Mouse (Mus musculus) neural tube, embryonic 15.5 days (tissue): ENCODE data around the gene Asic2. TPM values are rescaled to one million over a fixed set of nuclear protein-coding genes. Genes with fewer than 3 reads are reported as not detected.

ENCODE experiments used
- ATAC-seq: fragments of 200-750 bp; cut with Nextera tagmentation; 2 replicates; pipeline ENCODE4 v1.8.0; 2017; ENCODE audit warnings: mild to moderate bottlenecking, moderate TSS enrichment, moderate library complexity; ENCODE audit not compliant: low FRiP score
- H3K27ac ChIP-seq: fragments of 300-500 bp; sonication (generic); replicated peaks from 2 replicates; pipeline ENCODE4 v1.5.1; 2015; ENCODE audit warnings: mild to moderate bottlenecking, inconsistent platforms
- H3K27me3 ChIP-seq: fragments of 300-500 bp; sonication (generic); replicated peaks from 2 replicates; pipeline ENCODE4 v1.6.1; 2015; ENCODE audit warnings: inconsistent platforms
- H3K36me3 ChIP-seq: fragments of 300-500 bp; sonication (generic); 2 replicates; pipeline ENCODE4 v1.6.1; 2015; ENCODE audit warnings: inconsistent platforms
- H3K4me1 ChIP-seq: fragments of 300-500 bp; sonication (generic); 2 replicates; pipeline ENCODE4 v1.6.1; 2015; ENCODE audit warnings: inconsistent platforms
- H3K4me2 ChIP-seq: fragments of 300-500 bp; sonication (generic); 2 replicates; pipeline ENCODE4 v1.6.1; 2015; ENCODE audit warnings: inconsistent platforms, mild to moderate bottlenecking, moderate library complexity
- H3K4me3 ChIP-seq: fragments of 300-500 bp; sonication (generic); replicated peaks from 2 replicates; pipeline ENCODE4 v1.5.1; 2015; ENCODE audit warnings: mild to moderate bottlenecking, inconsistent platforms
- H3K9ac ChIP-seq: fragments of 300-500 bp; sonication (generic); replicated peaks from 2 replicates; pipeline ENCODE4 v1.6.1; 2015; ENCODE audit warnings: mild to moderate bottlenecking, inconsistent platforms
- H3K9me3 ChIP-seq: fragments of 300-500 bp; sonication (generic); replicated peaks from 2 replicates; pipeline ENCODE4 v1.6.1; 2016; ENCODE audit warnings: inconsistent platforms
- WGBS: fragments of 180-500 bp; shearing (Covaris S2); methylation state at CpG from one replicate; pipeline ENCODE4 v1.1.7; 2015; ENCODE audit warnings: mixed read lengths; 5-methylcytosine and 5-hydroxymethylcytosine counted together
- polyA plus RNA-seq: library from polyadenylated mRNA; unstranded; fragments of >200 nt; fragmentation: Nextera tagmentation; extraction: Ambion mirVana; gene quantifications from 2 replicates; pipeline ENCODE4 v1.2.1, GENCODE M21; 2015

Gene Asic2
- polyA plus RNA-seq, 1 experiment from 2014 or later = 21.3 TPM

DNA sequence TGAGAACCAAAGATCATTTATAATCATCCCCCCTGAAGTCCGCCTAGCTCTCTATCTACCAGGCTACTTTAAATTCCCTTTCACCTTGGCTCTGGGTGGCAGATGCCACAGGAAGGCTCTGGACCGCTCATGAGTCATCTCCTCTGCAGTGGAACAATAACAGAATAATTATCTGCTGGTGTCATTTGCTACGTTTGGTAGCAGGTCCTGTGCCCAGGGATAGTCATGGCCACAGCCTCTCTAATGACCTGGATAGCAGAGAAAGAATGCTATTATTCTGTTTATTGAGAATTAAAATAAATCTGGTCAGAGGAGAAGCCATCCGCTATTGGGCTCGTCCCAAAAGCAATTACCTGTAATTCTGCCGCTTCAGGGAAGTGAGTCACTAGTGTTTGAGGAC is 425.1 kb downstream of the Asic2 start:
- no peaks in the 10 kb centered on the region for H3K9me3 ChIP-seq
- no peak overlapping the region for H3K4me3 ChIP-seq
- no peaks in the 10 kb centered on the region for H3K36me3 ChIP-seq
- no peak for ATAC-seq
- WGBS = 74% methylated on average over 6 of the region's 6 CpGs
- H3K9ac ChIP-seq = no peak overlapping the region
- H3K4me1 ChIP-seq = no peaks in the 10 kb centered on the region
- no peak overlapping the region for H3K4me2 ChIP-seq
- H3K27me3 ChIP-seq = no peaks in the 10 kb centered on the region
- no peak overlapping the region for H3K27ac ChIP-seq

DNA sequence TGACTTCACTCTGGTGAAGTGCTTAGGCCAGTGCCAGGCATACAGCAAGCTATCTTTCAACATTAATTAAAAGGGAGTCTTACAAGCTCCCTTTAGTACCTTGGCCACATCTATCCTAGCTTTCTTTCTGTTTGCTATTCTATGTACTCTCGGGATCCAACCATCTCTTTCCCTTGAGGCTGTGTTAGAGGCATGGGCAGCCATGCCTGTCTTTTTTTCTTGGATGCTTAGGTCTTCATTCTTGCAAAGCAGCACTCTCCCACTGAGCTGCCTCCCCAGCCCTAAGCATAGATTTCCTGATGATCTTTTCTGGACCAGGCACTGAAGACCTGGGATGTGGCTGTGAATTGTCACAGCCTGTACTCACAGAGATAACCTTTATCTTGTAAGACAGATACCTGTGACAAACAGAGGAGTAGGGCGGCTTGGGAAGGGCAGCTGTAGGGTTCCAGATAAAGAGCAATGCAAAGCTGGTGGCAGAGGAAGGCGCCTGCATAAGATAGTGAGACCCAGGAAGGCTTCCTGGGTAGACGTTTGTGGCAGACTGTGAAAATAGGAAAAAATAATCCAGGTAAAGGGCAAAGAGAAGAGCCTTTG is 433.0 kb downstream of the Asic2 start:
- WGBS = 82% methylated on average over 4 of the region's 4 CpGs
- Histone ChIP-seq H3K36me3 (no peaks in the 10 kb centered on the region), H3K4me2 (no peak overlapping the region), H3K9ac (no peak overlapping the region), H3K27me3 (peaks cover 3% of the 10 kb centered on the region; the same call in 1 of the 2 replicates), H3K9me3 (no peaks in the 10 kb centered on the region), H3K4me3 (no peak overlapping the region), H3K4me1 (peaks cover 15% of the 10 kb centered on the region), H3K27ac (no peak overlapping the region)
- ATAC-seq = no peak

- peaks cover 15% of the 10 kb centered on the region for H3K4me1 ChIP-seq
- no peak for ATAC-seq
- no peaks in the 10 kb centered on the region for H3K36me3 ChIP-seq
- H3K9ac ChIP-seq = no peak overlapping the region
- H3K4me3 ChIP-seq = no peak overlapping the region
- H3K27me3 ChIP-seq = peaks cover 3% of the 10 kb centered on the region; the same call in 1 of the 2 replicates
- H3K4me2 ChIP-seq = no peak overlapping the region
- no peak overlapping the region for H3K27ac ChIP-seq
- 20% methylated on average over 5 of the region's 5 CpGs for WGBS
- H3K9me3 ChIP-seq = no peaks in the 10 kb centered on the region
Observed at GRCm38 (mm10) chr11:81534686-81535085, 433.6 kb downstream of the Asic2 start.

DNA sequence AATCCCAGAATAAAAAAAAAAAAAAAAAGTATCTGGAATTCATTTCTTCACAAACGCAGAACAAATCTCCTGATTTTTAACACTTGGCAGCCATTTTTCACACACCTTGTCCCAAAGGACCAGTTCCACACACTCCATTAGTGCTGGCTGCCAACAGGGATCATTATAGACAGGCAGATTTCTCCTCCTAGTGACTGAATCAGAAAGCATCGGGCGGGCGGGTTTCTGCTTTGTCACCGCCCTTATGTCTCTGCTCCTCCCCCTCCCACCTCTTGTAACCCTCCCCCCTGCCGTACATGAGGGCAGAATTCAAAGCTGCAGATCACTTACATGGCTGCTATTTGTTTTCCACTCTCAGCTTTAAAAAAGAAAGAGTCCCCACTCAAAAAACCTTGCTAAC is 436.4 kb downstream of the Asic2 start:
- Histone ChIP-seq H3K27me3 (peaks cover 3% of the 10 kb centered on the region; the same call in 1 of the 2 replicates), H3K36me3 (no peaks in the 10 kb centered on the region), H3K4me2 (peak overlapping the region; percentile 30), H3K9ac (no peak overlapping the region), H3K4me3 (no peak overlapping the region), H3K27ac (no peak overlapping the region), H3K9me3 (no peaks in the 10 kb centered on the region), H3K4me1 (peaks cover 15% of the 10 kb centered on the region)
- 0 out of 2 replicates have a peak, but pooled peaks have one; percentile 59 for ATAC-seq
- WGBS = 2% methylated on average over 6 of the region's 6 CpGs

GRCm38 (mm10) chr11:81522927-81523326 is 445.3 kb downstream of the Asic2 start:
- Histone ChIP-seq H3K9me3 (no peaks in the 10 kb centered on the region), H3K4me3 (no peak overlapping the region), H3K27me3 (no peaks in the 10 kb centered on the region), H3K27ac (no peak overlapping the region), H3K9ac (no peak overlapping the region), H3K4me1 (peaks cover 10% of the 10 kb centered on the region), H3K4me2 (no peak overlapping the region), H3K36me3 (no peaks in the 10 kb centered on the region)
- ATAC-seq = no peak
- 76% methylated on average over 1 of the region's 1 CpGs for WGBS

- no peak for ATAC-seq
- Histone ChIP-seq H3K9me3 (no peaks in the 10 kb centered on the region), H3K36me3 (no peaks in the 10 kb centered on the region)
Observed at GRCm38 (mm10) chr11:81521881-81522280, 446.4 kb downstream of the Asic2 start.

DNA sequence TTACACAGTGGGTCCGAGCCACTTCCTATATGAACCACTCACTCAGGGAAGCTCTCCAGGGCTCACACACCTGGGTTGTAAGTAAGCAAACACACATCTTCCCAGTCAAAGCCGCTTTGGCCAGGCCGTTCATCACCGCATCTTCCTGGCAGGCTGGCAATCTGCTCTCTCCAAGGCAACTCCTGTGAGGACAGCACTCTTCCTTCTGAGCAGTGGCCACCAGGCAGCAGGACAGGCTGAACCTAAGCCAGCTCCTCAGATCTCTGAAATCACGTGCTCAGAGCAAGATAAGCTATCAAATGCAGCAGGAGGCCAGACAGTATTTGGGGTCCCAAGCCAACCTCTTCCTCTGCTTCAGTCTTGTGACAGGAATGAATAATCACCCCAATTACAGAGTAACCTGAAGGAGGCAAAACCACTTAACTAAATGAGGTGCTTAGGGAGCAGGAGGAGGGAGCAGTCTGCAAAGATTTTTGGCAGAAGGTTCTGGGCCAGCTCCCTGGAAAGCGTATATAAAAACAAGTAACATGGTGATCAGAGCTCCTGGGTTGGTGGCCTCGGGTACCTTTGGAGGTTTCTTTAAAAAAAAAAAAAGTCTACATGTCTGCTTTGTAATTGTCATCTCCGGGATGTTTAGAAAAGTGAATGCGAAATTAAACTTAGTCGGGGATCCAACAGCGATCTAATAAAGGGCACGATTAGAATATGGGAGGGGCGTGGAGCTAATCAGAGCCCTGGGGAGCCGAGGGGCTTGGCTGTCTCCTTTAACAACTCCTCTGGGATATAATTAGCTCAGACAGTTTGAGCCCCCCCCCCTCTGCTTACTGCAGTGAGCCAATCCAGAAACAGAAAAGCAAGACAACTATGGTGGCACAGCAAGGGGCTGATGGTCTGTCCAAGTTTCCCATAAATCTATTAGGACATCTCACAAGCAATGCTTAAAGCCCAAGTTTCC is 450.0 kb downstream of the Asic2 start:
- no peak overlapping the region for H3K27ac ChIP-seq
- H3K4me3 ChIP-seq = no peak overlapping the region
- no peaks in the 10 kb centered on the region for H3K27me3 ChIP-seq
- H3K9ac ChIP-seq = no peak overlapping the region
- H3K9me3 ChIP-seq = no peaks in the 10 kb centered on the region
- WGBS = 25% methylated on average over 14 of the region's 14 CpGs
- H3K36me3 ChIP-seq = no peaks in the 10 kb centered on the region
- H3K4me1 ChIP-seq = peaks cover 12% of the 10 kb centered on the region
- ATAC-seq = 0 out of 2 replicates have a peak, but pooled peaks have one; percentile 14
- no peak overlapping the region for H3K4me2 ChIP-seq

More at GRCm38 (mm10) chr11:81521881-81522280, 446.4 kb downstream of the Asic2 start:
- Histone ChIP-seq H3K4me1 (peaks cover 12% of the 10 kb centered on the region), H3K27ac (no peak overlapping the region), H3K4me3 (no peak overlapping the region), H3K4me2 (no peak overlapping the region), H3K9ac (no peak overlapping the region), H3K27me3 (no peaks in the 10 kb centered on the region)
- WGBS = 69% methylated on average over 4 of the region's 4 CpGs

DNA sequence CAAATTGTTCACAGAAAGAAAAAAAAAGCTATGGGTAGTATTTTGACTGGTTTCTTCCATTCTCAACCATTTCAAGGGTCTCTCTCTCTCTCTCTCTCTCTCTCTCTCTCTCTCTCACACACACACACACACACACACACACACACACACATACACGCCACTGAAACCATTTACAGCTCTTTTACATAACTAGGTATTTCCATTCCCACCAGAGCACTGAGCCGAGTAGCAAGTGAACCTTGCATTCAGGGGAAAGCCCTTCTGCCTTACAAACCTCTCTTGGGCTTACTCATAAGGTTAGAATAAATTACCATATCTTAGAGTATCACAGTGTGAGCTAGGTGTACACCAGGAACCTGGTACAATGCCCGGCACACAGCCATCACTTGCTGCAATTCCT is 452.5 kb downstream of the Asic2 start:
- Histone ChIP-seq H3K27me3 (no peaks in the 10 kb centered on the region), H3K9ac (no peak overlapping the region), H3K36me3 (no peaks in the 10 kb centered on the region), H3K9me3 (no peaks in the 10 kb centered on the region), H3K27ac (no peak overlapping the region), H3K4me3 (no peak overlapping the region), H3K4me2 (no peak overlapping the region), H3K4me1 (peaks cover 20% of the 10 kb centered on the region)
- whole genome bisulfite sequencing = 57% methylated on average over 3 of the region's 3 CpGs
- ATAC-seq = no peak

DNA sequence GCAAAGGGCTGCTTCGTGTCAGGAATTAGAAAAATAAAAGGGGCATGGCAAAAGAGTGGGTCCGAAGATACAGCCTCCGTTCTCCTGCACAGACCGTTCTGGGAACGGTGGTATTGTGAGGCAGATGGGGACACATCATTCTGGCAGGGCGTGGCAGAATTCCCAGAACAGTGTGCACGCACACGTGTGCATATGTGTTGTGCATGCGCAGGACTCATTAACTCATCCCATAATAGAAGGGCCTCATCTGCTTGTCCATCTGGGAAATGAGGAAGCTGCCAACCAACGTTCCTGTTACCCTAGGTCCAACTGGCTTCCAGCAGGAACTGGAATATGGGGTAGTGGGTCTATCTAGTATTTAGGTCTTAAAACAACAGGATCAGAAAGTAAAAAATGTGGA is 455.8 kb downstream of the Asic2 start:
- 47% methylated on average over 10 of the region's 10 CpGs for WGBS
- 0 out of 2 replicates have a peak, but pooled peaks cover 2% of the 10 kb centered on the region for H3K27me3 ChIP-seq
- ATAC-seq = no peak

GRCm38 (mm10) chr11:81511401-81511800 is 456.9 kb downstream of the Asic2 start:
- H3K4me2 ChIP-seq = no peak overlapping the region
- peaks cover 15% of the 10 kb centered on the region for H3K4me1 ChIP-seq
- WGBS = 53% methylated on average over 4 of the region's 4 CpGs
- no peak overlapping the region for H3K27ac ChIP-seq
- H3K4me3 ChIP-seq = no peak overlapping the region
- no peaks in the 10 kb centered on the region for H3K36me3 ChIP-seq
- no peaks in the 10 kb centered on the region for H3K9me3 ChIP-seq
- 0 out of 2 replicates have a peak, but pooled peaks cover 2% of the 10 kb centered on the region for H3K27me3 ChIP-seq
- no peak overlapping the region for H3K9ac ChIP-seq
- no peak for ATAC-seq

More for the DNA sequence above, 455.8 kb downstream of the Asic2 start:
- Histone ChIP-seq H3K27ac (no peak overlapping the region), H3K4me3 (no peak overlapping the region), H3K36me3 (no peaks in the 10 kb centered on the region), H3K4me2 (no peak overlapping the region), H3K9ac (no peak overlapping the region), H3K9me3 (no peaks in the 10 kb centered on the region), H3K4me1 (peaks cover 15% of the 10 kb centered on the region)

GRCm38 (mm10) chr11:81508385-81509233 is 459.6 kb downstream of the Asic2 start:
- Histone ChIP-seq H3K4me2 (no peak overlapping the region), H3K27me3 (0 out of 2 replicates have a peak, but pooled peaks cover 2% of the 10 kb centered on the region), H3K4me3 (no peak overlapping the region), H3K9ac (no peak overlapping the region), H3K4me1 (peaks cover 15% of the 10 kb centered on the region), H3K36me3 (no peaks in the 10 kb centered on the region), H3K27ac (no peak overlapping the region), H3K9me3 (no peaks in the 10 kb centered on the region)
- ATAC-seq = no peak
- 63% methylated on average over 8 of the region's 8 CpGs for WGBS
